Mouse (Mus musculus) midbrain, embryonic 12.5 days (tissue): ENCODE results near the gene Sys1. TPM values are rescaled to one million over a fixed set of nuclear protein-coding genes. Genes with fewer than 3 reads are reported as not detected.

Source experiments
- ATAC-seq: fragments of 200-750 bp; cut with Nextera tagmentation; 2 replicates; pipeline ENCODE4 v1.8.0; 2017; ENCODE audit warnings: low read depth, moderate TSS enrichment, moderate library complexity; ENCODE audit not compliant: low FRiP score
- H3K27ac ChIP-seq: fragments of 300-500 bp; sonication (generic); replicated peaks from 2 replicates; pipeline ENCODE4 v1.5.1; 2016; ENCODE audit warnings: mild to moderate bottlenecking
- H3K27me3 ChIP-seq: fragments of 300-500 bp; sonication (generic); 2 replicates; pipeline ENCODE4 v1.6.1; 2016; ENCODE audit warnings: mild to moderate bottlenecking
- H3K36me3 ChIP-seq: fragments of 300-500 bp; sonication (generic); 2 replicates; pipeline ENCODE4 v1.6.1; 2016
- H3K4me1 ChIP-seq: fragments of 300-500 bp; sonication (generic); 2 replicates; pipeline ENCODE4 v1.6.1; 2016
- H3K4me2 ChIP-seq: fragments of 300-500 bp; sonication (generic); replicated peaks from 2 replicates; pipeline ENCODE4 v1.6.1; 2016; ENCODE audit warnings: mild to moderate bottlenecking, moderate library complexity
- H3K4me3 ChIP-seq: fragments of 300-500 bp; sonication (generic); 2 replicates; pipeline ENCODE4 v1.5.1; 2016; ENCODE audit warnings: mild to moderate bottlenecking
- H3K9ac ChIP-seq: fragments of 300-500 bp; sonication (generic); replicated peaks from 2 replicates; pipeline ENCODE4 v1.6.1; 2016; ENCODE audit warnings: mild to moderate bottlenecking, moderate library complexity
- H3K9me3 ChIP-seq: fragments of 300-500 bp; sonication (generic); 2 replicates; pipeline ENCODE4 v1.6.1; 2016; ENCODE audit warnings: mild to moderate bottlenecking
- WGBS: fragments of 180-500 bp; shearing (Covaris S2); methylation state at CpG from one replicate; pipeline ENCODE4 v1.1.7; 2016; 5-methylcytosine and 5-hydroxymethylcytosine counted together
- polyA plus RNA-seq: library from polyadenylated mRNA; unstranded; fragments of >200 nt; fragmentation: Nextera tagmentation; extraction: Ambion mirVana; gene quantifications from 2 replicates; pipeline ENCODE4 v1.2.1, GENCODE M21; 2016

Sys1 gene
- polyA plus RNA-seq, 1 experiment from 2014 or later: 68.8 TPM

GRCm38 (mm10) chr2:164445399-164446085 lies 11.2 kb upstream of the Sys1 start:
- Histone ChIP-seq H3K27ac (no peak overlapping the region), H3K9ac (no peak overlapping the region), H3K36me3 (no peaks in the 10 kb centered on the region), H3K4me2 (no peak overlapping the region), H3K4me3 (no peak overlapping the region), H3K4me1 (peaks cover 24% of the 10 kb centered on the region), H3K9me3 (no peaks in the 10 kb centered on the region), H3K27me3 (peaks cover 21% of the 10 kb centered on the region)
- WGBS: 74% methylated on average over 3 of the region's 3 CpGs
- ATAC-seq: no peak

GRCm38 (mm10) chr2:164446086-164446469 lies 10.7 kb upstream of the Sys1 start:
- no peak overlapping the region for H3K9ac ChIP-seq
- ATAC-seq: no peak
- H3K27me3 ChIP-seq: peaks cover 16% of the 10 kb centered on the region
- H3K9me3 ChIP-seq: no peaks in the 10 kb centered on the region
- no peak overlapping the region for H3K4me3 ChIP-seq
- no peaks in the 10 kb centered on the region for H3K36me3 ChIP-seq
- peaks cover 24% of the 10 kb centered on the region for H3K4me1 ChIP-seq
- WGBS: 80% methylated on average over 3 of the region's 3 CpGs
- H3K4me2 ChIP-seq: no peak overlapping the region
- H3K27ac ChIP-seq: no peak overlapping the region

- 82% methylated on average over 1 of the region's 1 CpGs for WGBS
- ATAC-seq: no peak
- H3K4me1 ChIP-seq: 0 out of 2 replicates have a peak, but pooled peaks cover 7% of the 10 kb centered on the region
- no peaks in the 10 kb centered on the region for H3K36me3 ChIP-seq
- H3K4me3 ChIP-seq: no peak overlapping the region
- no peaks in the 10 kb centered on the region for H3K9me3 ChIP-seq
- H3K4me2 ChIP-seq: no peak overlapping the region
- H3K27me3 ChIP-seq: no peaks in the 10 kb centered on the region
- H3K9ac ChIP-seq: no peak overlapping the region
- H3K27ac ChIP-seq: no peak overlapping the region
Observed at GRCm38 (mm10) chr2:164448140-164448539, 8.6 kb upstream of the Sys1 start.

GRCm38 (mm10) chr2:164448921-164449320 lies 7.8 kb upstream of the Sys1 start:
- Histone ChIP-seq H3K4me1 (no peaks in the 10 kb centered on the region), H3K27me3 (no peaks in the 10 kb centered on the region), H3K9me3 (no peaks in the 10 kb centered on the region), H3K27ac (no peak overlapping the region), H3K9ac (no peak overlapping the region), H3K4me3 (no peak overlapping the region), H3K4me2 (no peak overlapping the region), H3K36me3 (no peaks in the 10 kb centered on the region)
- WGBS: 75% methylated on average over 5 of the region's 5 CpGs
- no peak for ATAC-seq

- no peak for ATAC-seq
- Histone ChIP-seq H3K4me1 (no peaks in the 10 kb centered on the region), H3K9me3 (no peaks in the 10 kb centered on the region), H3K4me3 (no peak overlapping the region), H3K36me3 (no peaks in the 10 kb centered on the region), H3K27me3 (no peaks in the 10 kb centered on the region), H3K27ac (no peak overlapping the region), H3K4me2 (no peak overlapping the region), H3K9ac (no peak overlapping the region)
- 90% methylated on average over 14 of the region's 14 CpGs for WGBS
Observed at GRCm38 (mm10) chr2:164449341-164450042, 7.3 kb upstream of the Sys1 start.

- H3K27me3 ChIP-seq: no peaks in the 10 kb centered on the region
- H3K9me3 ChIP-seq: no peaks in the 10 kb centered on the region
- no peak overlapping the region for H3K4me2 ChIP-seq
- no peak overlapping the region for H3K9ac ChIP-seq
- 46% methylated on average over 13 of the region's 13 CpGs for WGBS
- H3K4me3 ChIP-seq: no peak overlapping the region
- no peak for ATAC-seq
- no peaks in the 10 kb centered on the region for H3K36me3 ChIP-seq
- H3K4me1 ChIP-seq: peaks cover 10% of the 10 kb centered on the region; the same call in 1 of the 2 replicates
- H3K27ac ChIP-seq: no peak overlapping the region
Observed at GRCm38 (mm10) chr2:164452000-164452676, 4.6 kb upstream of the Sys1 start.

- Histone ChIP-seq H3K4me2 (no peak overlapping the region), H3K36me3 (no peaks in the 10 kb centered on the region), H3K9ac (no peak overlapping the region), H3K9me3 (no peaks in the 10 kb centered on the region), H3K27ac (no peak overlapping the region), H3K4me1 (peaks cover 10% of the 10 kb centered on the region; the same call in 1 of the 2 replicates), H3K27me3 (no peaks in the 10 kb centered on the region), H3K4me3 (no peak overlapping the region)
- WGBS: 88% methylated on average over 14 of the region's 14 CpGs
- no peak for ATAC-seq
Observed at GRCm38 (mm10) chr2:164453047-164453757, 3.6 kb upstream of the Sys1 start.

GRCm38 (mm10) chr2:164453887-164454500 lies 2.8 kb upstream of the Sys1 start:
- ATAC-seq: no peak
- Histone ChIP-seq H3K4me3 (no peak overlapping the region), H3K9ac (no peak overlapping the region), H3K36me3 (no peaks in the 10 kb centered on the region), H3K9me3 (no peaks in the 10 kb centered on the region), H3K4me2 (no peak overlapping the region), H3K27ac (no peak overlapping the region), H3K27me3 (no peaks in the 10 kb centered on the region), H3K4me1 (peaks cover 10% of the 10 kb centered on the region; the same call in 1 of the 2 replicates)
- WGBS: 71% methylated on average over 7 of the region's 7 CpGs

- Histone ChIP-seq H3K9me3 (no peaks in the 10 kb centered on the region), H3K36me3 (no peaks in the 10 kb centered on the region), H3K4me2 (no peak overlapping the region), H3K27me3 (no peaks in the 10 kb centered on the region), H3K4me3 (no peak overlapping the region), H3K27ac (no peak overlapping the region), H3K4me1 (peaks cover 10% of the 10 kb centered on the region; the same call in 1 of the 2 replicates), H3K9ac (no peak overlapping the region)
- WGBS: 83% methylated on average over 10 of the region's 10 CpGs
- no peak for ATAC-seq
Observed at GRCm38 (mm10) chr2:164454846-164455245, 1.9 kb upstream of the Sys1 start.

- Histone ChIP-seq H3K4me2 (no peak overlapping the region), H3K27me3 (no peaks in the 10 kb centered on the region), H3K4me1 (peaks cover 10% of the 10 kb centered on the region; the same call in 1 of the 2 replicates), H3K36me3 (no peaks in the 10 kb centered on the region), H3K9ac (no peak overlapping the region), H3K4me3 (no peak overlapping the region), H3K9me3 (no peaks in the 10 kb centered on the region), H3K27ac (no peak overlapping the region)
- WGBS: 79% methylated on average over 6 of the region's 6 CpGs
- ATAC-seq: no peak
Observed at GRCm38 (mm10) chr2:164455421-164456190, 1.2 kb upstream of the Sys1 start.

- 73% methylated on average over 1 of the region's 1 CpGs for WGBS
- Histone ChIP-seq H3K27me3 (no peaks in the 10 kb centered on the region), H3K4me2 (peak overlapping the region; percentile 29; the same call in 1 of the 2 replicates), H3K36me3 (no peaks in the 10 kb centered on the region), H3K9ac (no peak overlapping the region), H3K9me3 (no peaks in the 10 kb centered on the region), H3K4me3 (no peak overlapping the region), H3K27ac (no peak overlapping the region), H3K4me1 (peaks cover 10% of the 10 kb centered on the region; the same call in 1 of the 2 replicates)
- no peak for ATAC-seq
Observed at GRCm38 (mm10) chr2:164456413-164456812, 351 bp upstream of the Sys1 start.
